ENCODE assay signal across 8 mouse cellular contexts in the genomic region with DNA sequence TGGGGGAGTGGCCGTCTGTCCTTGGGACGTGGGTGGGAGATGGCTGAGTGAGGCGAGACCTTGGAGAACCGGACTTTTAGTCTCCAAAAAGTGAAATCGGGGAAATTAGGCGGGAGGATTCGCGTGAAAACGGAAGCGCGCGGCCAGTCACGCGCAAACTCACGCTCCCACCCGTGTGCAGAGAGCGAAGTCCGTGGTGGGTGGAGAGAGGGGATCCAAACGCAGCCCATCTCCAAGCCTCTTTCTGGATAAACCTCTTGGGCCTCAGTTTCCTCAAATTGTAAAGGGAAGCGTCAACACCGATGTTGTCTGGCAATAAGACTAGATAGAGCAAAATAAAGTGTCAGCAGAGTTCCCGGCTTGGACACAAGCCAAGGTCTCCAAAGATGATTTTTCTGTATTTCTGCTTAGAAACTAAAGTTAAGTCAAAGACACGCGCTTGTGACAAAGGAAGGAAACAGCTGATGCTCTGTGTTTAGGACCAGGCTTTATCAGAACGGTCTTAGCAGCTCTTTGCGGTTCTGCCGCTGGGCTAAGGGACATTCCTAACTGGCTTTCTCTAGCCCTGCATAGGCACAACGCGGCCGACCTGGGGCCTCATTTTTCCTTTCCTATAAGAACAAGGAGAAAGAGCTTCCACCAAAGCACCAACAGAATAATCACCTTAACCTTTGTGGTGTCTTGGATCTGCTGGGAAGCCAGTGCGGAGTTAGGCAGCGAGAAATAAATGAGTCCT. TPM values are rescaled to one million over a fixed set of nuclear protein-coding genes. Genes with fewer than 3 reads are reported as not detected.
DNase-seq lines count a peak whose midpoint lies in the region; ATAC-seq and TF ChIP-seq lines count a peak whose summit lies in the region.

No protein-coding gene starts in this region.

- peak overlapping the region; percentile 97 for H3K4me2 ChIP-seq in forebrain, embryonic 14.5 days (ENCODE audit: low read length)
- peak overlapping the region; percentile 98 for H3K4me2 ChIP-seq in kidney, postnatal 0 days (ENCODE audit: low read length)
- peak overlapping the region; percentile 91 for H3K4me2 ChIP-seq in neural tube, embryonic 13.5 days

- peak overlapping the region; percentile 88 for H3K4me3 ChIP-seq in heart, embryonic 10.5 days
- peak overlapping the region; percentile 66 for H3K4me3 ChIP-seq in forebrain, embryonic 14.5 days (ENCODE audit: low read depth, low read length)
- peak overlapping the region; percentile 64 for H3K4me3 ChIP-seq in kidney, postnatal 0 days (replicated peaks; ENCODE audit: low read depth, low read length)
- peak overlapping the region; percentile 74 for H3K4me3 ChIP-seq in neural tube, embryonic 13.5 days

- peaks cover 24% of the 10 kb centered on the region for H3K4me1 ChIP-seq in heart, embryonic 10.5 days
- peaks cover 4% of the 10 kb centered on the region for H3K4me1 ChIP-seq in forebrain, embryonic 14.5 days (ENCODE audit: control insufficient read depth, insufficient read depth, low read length)
- H3K4me1 ChIP-seq in kidney, postnatal 0 days (replicated peaks; ENCODE audit: insufficient read depth, low read length): peaks cover 13% of the 10 kb centered on the region; the same call in 1 of the 2 replicates
- peaks cover 30% of the 10 kb centered on the region for H3K4me1 ChIP-seq in neural tube, embryonic 13.5 days (replicated peaks)

- peak overlapping the region; percentile 65 for H3K9ac ChIP-seq in forebrain, embryonic 14.5 days (ENCODE audit: low read length)
- peak overlapping the region; percentile 58 for H3K9ac ChIP-seq in kidney, postnatal 0 days (ENCODE audit: low read depth, low read length)
- H3K9ac ChIP-seq in neural tube, embryonic 13.5 days: peak overlapping the region; percentile 72

- peak overlapping the region; percentile 83 for H3K27ac ChIP-seq in heart, embryonic 10.5 days
- H3K27ac ChIP-seq in forebrain, embryonic 14.5 days (ENCODE audit: low read depth, low read length): no peak overlapping the region
- H3K27ac ChIP-seq in kidney, postnatal 0 days: no peak overlapping the region
- H3K27ac ChIP-seq in neural tube, embryonic 13.5 days (replicated peaks): no peak overlapping the region

- no peaks in the 10 kb centered on the region for H3K9me3 ChIP-seq in heart, embryonic 10.5 days
- no peaks in the 10 kb centered on the region for H3K9me3 ChIP-seq in forebrain, embryonic 14.5 days (replicated peaks; ENCODE audit: control insufficient read depth, low read length)
- H3K9me3 ChIP-seq in kidney, postnatal 0 days (replicated peaks; ENCODE audit: low read length): no peaks in the 10 kb centered on the region
- no peaks in the 10 kb centered on the region for H3K9me3 ChIP-seq in neural tube, embryonic 13.5 days

- peaks cover 31% of the 10 kb centered on the region for H3K27me3 ChIP-seq in heart, embryonic 10.5 days (ENCODE audit: insufficient read depth, poor library complexity, severe bottlenecking)
- peaks cover 20% of the 10 kb centered on the region for H3K27me3 ChIP-seq in forebrain, embryonic 14.5 days (replicated peaks; ENCODE audit: control insufficient read depth, insufficient read depth, low read length)
- peaks cover 6% of the 10 kb centered on the region; the same call in 1 of the 2 replicates for H3K27me3 ChIP-seq in kidney, postnatal 0 days (ENCODE audit: insufficient read depth, low read length)
- peaks cover 44% of the 10 kb centered on the region for H3K27me3 ChIP-seq in neural tube, embryonic 13.5 days

- no peaks in the 10 kb centered on the region for H3K36me3 ChIP-seq in heart, embryonic 10.5 days
- H3K36me3 ChIP-seq in forebrain, embryonic 14.5 days (ENCODE audit: control insufficient read depth, insufficient read depth, low read length): no peaks in the 10 kb centered on the region
- H3K36me3 ChIP-seq in kidney, postnatal 0 days (ENCODE audit: insufficient read depth, low read length): no peaks in the 10 kb centered on the region
- H3K36me3 ChIP-seq in neural tube, embryonic 13.5 days: no peaks in the 10 kb centered on the region

- WGBS in heart, embryonic 10.5 days: 1% methylated on average over 32 of the region's 32 CpGs
- WGBS in forebrain, embryonic 14.5 days: under 1% methylated on average over 32 of the region's 32 CpGs
- 2% methylated on average over 32 of the region's 32 CpGs for WGBS in kidney, postnatal 0 days
- 1% methylated on average over 32 of the region's 32 CpGs for WGBS in neural tube, embryonic 13.5 days

- intact Hi-C loops in heart, postnatal 25 days (cut with DNase I): loop anchor here (5.0 to 10.0 kb wide), 3 partner anchors 120 to 307 kb away; no protein-coding TSS in a partner anchor

- ATAC-seq in forebrain, embryonic 14.5 days: peak; percentile 38
- ATAC-seq in kidney, postnatal 0 days (replicated peaks; ENCODE audit: low FRiP score, low read depth): no peak
- ATAC-seq in neural tube, embryonic 13.5 days (ENCODE audit: low read depth): peak; percentile 37; the same call in 1 of the 2 replicates

- no peak for TF ChIP-seq CTCF in kidney, postnatal 0 days (IDR thresholded peaks at IDR 0.05; ENCODE audit: low read depth)

- DNase-seq in heart, embryonic 10.5 days (ENCODE audit: low spot score): no peak
- no peak for DNase-seq in heart, postnatal 25 days (ENCODE audit: low spot score)
- peak; percentile 23 for DNase-seq in adipocyte (ENCODE audit: low spot score)
- peak; percentile 51 for DNase-seq in forebrain, embryonic 14.5 days (ENCODE audit: low spot score)
- peak; percentile 45 for DNase-seq in kidney, postnatal 0 days (ENCODE audit: low spot score)
- no peak for DNase-seq in spleen, postnatal 10 days (ENCODE audit: low spot score in 2 of 2)
- no peak for DNase-seq in ovary, adult 18-20 months (ENCODE audit: low spot score)

RNA-seq across cellular contexts. Expression of a gene that starts 0.6 kb away (rescaled TPM):
- polyA plus RNA-seq in heart, embryonic 10.5 days (2016; fragmentation: Nextera tagmentation; extraction: Ambion mirVana): 33.2 and 39.2 TPM in 2 replicates
- total RNA-seq in heart, postnatal 25 days (2021): 10 to 100 TPM; 34.5 to 36.8 TPM
- polyA plus RNA-seq in forebrain, embryonic 14.5 days (2014; fragmentation: Nextera tagmentation; extraction: Ambion mirVana): 11.7 and 16.3 TPM in 2 replicates
- polyA plus RNA-seq in kidney, postnatal 0 days (2015; fragmentation: Nextera tagmentation; extraction: Ambion mirVana): 10.6 and 12.7 TPM in 2 replicates
- polyA plus RNA-seq in neural tube, embryonic 13.5 days (2015; fragmentation: Nextera tagmentation; extraction: Ambion mirVana): 18.4 and 19.5 TPM in 2 replicates

Comparison
In these comparisons a context has a peak if more than half of its experiments do, and no peak if none do; other contexts are left out.
1. DNase-seq: peak in adipocyte (single experiment), forebrain, embryonic 14.5 days (single experiment) and kidney, postnatal 0 days (single experiment); none in heart, embryonic 10.5 days (single experiment), heart, postnatal 25 days (single experiment), spleen, postnatal 10 days (0 of 2) and ovary, adult 18-20 months (single experiment).
2. Peak in every context shown above with its lines, with median percentiles within 50 percentile points of each other: H3K4me3 ChIP-seq, H3K4me2 ChIP-seq and H3K9ac ChIP-seq.